Mouse (Mus musculus): Measurements from ENCODE around the gene Eif2b3.

Eif2b3 gene

DNA sequence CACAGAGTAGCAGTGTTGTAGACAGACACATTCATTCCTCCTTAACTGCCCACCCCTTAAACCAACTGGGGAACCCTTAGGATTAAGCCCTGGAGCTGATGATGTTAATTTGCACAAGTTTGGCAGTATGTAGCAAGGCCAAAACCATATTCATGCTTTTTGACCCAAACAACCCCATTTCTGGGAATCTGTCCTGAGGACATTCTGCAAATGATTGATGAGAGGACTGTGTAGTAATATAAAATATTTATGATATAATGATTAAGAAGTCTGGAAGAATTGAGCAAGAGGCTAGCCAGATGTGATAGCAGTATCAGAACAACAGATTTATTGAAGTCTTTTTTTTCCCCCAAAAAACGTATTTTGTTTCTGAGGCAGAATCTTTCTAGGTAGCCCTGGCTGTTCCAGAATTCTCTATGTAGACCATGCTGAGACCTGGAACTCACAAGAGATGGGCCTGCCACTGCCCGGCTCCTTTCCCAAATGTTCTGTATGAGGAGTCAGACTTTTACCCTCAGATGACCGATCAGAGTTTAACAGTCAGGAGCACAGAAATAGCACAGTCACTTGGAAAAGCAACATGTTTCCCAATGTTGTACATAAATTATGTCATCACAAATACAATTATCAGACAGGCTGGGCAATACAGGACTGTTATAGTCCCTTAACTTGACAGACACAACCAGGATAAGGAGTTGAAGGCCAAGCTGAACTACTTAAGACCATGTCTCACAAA lies 75.6 kb downstream of the Eif2b3 start:
- DNase-seq (ENCODE audit: low read depth, low spot score): peak; percentile 36

DNA sequence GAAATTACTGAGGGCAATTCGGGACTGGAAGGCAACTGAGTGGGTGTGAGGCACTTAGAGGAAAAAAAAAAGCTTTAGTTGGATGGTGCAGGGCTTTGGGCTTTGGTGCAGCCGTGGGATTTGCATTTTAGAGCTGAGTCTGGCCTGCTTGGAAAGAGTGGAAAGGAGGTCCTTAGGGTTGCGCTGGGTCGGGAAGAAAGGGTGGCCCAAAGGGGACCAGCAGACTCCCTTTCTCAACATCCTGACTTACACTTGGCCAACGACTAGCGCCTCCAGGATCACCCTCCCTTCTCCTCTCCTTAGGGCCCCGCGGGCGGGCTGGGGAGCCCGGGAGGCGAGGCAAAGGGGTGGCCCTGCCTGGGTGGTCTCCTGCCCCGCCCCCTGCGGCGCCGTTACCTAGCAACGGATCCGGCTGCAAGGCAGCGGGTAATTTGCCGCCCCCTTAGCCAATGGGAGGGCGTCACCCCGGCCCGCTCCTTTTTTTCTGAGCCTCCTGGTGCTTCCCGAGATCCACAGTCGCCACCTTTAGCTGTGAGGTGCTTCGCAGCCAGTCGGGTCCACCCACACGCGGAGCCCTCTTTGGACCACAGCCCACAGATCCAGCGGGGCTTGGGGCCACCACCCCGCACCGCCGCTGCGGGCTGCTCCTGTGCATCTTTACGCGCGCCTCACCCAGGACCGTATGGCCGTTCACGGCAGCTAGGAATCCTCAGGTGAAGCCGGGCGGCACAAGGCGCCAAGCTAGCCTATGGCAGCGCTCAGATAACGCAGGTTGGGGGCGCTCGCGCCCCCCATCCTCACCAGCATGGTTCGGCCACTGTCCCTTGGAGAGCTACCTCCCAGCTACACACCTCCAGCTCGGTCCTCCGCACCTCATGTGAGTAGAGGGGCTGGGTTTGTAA lies 76.6 kb downstream of the Eif2b3 start, which contains the start of gene Ptch2:
Ptch2 (plus strand) TSS at position 525 of the 902 bp plus-strand sequence.
- DNase-seq (ENCODE audit: low read depth, low spot score): peak; percentile 10

DNA sequence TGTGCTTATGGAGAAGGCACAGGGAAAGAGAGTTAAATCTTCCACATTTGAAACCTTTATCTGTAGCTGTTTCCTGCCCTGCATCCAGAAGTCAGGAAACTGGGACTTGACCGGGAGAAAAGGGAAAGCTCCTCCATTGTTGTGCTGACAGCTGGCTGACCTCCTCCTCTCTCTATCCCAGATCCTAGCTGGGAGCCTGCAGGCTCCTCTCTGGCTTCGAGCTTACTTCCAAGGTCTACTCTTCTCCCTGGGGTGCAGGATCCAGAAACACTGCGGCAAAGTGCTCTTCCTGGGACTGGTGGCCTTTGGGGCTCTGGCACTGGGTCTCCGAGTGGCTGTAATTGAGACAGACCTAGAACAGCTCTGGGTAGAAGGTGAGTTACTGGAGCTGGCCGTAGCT lies 77.5 kb downstream of the Eif2b3 start:
- no peak for DNase-seq (ENCODE audit: low read depth, low spot score)

DNA sequence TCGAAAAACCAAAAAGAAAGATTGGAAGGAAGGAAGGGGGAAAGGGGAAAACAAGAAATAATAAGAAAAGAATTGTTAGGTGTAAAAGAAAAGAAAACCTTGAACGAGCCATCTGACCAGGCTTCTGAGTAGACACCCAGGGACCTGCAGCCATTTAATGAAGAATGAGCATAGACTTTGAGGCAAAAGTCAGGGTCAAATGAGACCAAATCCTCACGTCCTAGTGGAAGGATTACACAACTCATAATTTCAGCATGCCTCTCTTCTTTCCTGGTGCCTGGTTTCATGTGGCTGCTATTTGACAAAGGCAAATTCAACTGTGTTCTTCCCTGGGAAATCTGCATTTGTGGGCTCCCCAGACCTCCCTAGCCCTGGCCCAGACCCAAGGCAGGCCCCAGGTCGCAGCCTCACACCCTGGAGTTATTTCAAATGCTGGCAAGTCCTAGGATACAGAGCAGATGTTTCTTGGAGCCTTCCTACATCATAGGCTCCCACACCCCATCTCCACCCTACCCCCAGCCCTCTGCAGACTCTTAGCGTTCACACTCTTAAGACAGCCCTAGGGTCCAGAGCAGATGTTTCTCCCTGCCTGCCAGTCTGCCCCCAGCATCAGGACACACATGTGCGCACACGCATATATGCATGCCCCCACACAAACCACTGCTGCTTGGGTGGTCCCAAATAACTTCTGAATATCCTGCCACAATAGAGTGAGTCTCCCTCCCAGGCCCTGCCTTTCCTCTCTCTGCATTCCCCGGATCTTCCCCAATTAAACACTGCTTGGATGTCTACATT lies 79.0 kb downstream of the Eif2b3 start:
- no peak for DNase-seq (ENCODE audit: low read depth, low spot score)

DNA sequence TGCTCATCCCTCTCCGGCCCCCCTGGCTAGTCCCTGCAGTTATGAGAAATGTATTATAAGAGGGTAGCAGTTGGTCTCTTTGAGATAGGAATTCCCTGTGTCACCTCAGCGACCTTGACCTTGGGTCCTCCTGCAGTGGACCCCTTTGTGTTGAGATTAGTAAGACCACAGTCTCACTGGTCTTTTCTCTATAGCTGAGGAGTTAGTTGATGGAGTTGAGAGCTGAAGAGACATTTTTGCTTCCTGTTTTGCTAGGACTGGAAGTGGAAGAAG lies 79.5 kb downstream of the Eif2b3 start:
- no peak for DNase-seq (ENCODE audit: low read depth, low spot score)

DNA sequence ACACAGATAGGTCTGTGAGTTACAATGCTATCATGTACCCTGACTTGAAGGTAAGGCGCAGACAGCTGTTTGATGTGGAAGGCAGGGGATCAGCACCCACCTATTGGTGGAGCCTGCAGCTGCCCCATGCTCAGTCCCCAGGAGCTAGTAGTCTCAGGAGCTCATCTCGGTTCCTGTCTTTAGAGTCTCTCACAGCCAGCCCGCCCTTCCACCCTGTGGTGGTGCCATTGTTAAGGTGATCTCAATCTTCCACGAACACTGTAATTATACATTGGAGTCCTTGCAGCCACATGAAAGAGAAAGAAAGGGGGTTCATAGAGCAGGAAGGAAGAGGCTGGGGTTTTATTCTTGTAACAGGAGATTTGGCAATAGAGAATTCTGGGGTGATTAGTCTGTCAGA lies 80.8 kb downstream of the Eif2b3 start:
- no peak for DNase-seq (ENCODE audit: low read depth, low spot score)

DNA sequence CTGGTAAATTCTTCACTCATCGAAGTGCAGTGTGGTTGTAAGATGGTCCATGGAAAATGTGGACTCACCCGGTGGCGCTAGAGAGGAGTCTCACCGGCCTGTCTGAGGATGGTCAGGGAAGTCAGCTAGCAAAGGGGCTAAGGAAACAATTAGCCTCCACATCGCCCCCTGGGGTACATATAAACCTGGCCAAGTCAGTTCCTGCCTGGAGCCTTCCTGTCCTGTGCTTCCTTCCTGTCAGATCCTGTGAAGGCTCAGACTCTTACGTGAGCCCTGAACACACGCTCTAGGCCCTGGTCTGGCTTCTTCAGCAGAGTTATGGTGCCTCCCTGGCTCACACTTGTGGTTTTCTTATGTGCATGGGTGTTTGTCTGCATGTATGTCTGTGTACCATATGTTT lies 82.0 kb downstream of the Eif2b3 start:
- peak; percentile 57 for DNase-seq (ENCODE audit: low read depth, low spot score)

DNA sequence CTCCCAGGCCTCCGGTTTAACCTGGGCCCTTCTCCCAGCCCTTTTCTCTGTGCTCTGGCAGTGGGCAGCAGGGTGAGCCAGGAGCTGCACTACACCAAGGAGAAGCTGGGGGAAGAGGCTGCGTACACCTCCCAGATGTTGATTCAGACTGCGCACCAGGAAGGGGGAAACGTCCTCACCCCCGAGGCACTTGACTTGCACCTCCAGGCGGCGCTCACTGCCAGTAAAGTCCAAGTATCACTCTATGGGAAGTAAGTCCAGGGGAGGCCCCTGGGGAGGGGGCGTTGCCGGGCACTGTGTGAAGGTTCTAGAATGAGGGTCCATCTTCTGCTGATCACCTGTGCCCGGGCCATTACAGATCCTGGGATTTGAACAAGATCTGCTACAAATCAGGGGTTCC lies 85.5 kb downstream of the Eif2b3 start:
- DNase-seq (ENCODE audit: low read depth, low spot score): no peak

DNA sequence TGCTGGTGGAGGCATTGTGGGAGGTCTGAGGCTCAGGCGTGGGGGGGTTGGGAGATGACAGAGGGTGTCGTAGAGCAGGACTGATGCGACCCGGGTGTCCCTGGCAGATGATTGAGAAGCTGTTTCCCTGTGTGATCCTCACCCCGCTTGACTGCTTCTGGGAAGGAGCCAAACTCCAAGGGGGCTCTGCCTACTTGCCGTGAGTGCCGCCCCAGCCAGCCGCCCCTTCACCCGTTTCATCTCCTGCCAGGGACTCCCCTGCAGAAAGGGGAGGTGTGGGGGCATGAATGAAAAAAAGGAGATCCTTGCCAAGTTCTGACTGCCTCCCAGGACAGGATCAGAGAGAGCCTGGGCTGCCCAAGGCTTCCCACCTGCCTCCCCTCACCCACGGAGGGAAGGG lies 85.9 kb downstream of the Eif2b3 start:
- DNase-seq (ENCODE audit: low read depth, low spot score): no peak

DNA sequence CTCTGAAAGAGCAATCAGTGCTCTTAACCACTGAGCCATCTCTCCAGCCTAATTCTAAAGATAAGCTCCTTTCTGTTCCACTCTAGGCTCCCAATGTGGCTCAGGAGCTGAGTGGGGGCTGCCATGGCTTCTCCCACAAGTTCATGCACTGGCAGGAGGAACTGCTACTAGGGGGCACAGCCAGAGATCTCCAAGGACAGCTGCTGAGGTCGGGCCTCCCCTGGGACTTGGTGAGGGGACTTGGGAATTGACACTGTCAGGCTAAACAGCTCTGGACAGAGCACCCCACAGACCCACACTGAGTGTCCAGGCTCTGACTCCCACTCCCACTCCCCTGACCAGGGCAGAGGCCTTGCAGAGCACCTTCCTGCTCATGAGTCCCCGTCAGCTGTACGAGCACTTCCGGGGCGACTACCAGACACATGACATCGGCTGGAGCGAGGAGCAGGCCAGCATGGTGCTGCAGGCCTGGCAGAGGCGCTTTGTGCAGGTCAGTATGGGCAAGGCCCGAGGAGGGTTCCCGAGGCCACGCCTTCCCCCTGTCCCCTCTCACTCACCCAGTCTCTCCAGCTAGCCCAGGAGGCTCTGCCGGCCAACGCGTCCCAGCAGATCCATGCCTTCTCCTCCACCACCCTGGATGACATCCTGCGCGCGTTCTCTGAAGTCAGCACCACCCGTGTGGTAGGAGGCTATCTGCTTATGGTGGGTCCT lies 88.8 kb downstream of the Eif2b3 start:
- no peak for DNase-seq (ENCODE audit: low read depth, low spot score)

DNA sequence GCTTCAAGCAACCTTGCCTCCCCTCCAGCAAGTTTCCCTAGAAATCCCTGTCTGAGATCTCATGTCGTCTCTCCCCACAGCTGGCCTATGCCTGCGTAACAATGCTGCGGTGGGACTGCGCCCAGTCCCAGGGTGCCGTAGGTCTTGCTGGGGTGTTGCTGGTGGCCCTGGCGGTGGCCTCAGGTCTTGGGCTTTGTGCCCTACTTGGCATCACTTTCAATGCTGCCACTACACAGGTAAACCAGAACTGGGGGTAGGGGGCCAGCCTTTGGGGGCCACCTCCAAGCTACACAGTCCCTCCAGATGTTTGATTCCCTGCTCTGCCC lies 89.3 kb downstream of the Eif2b3 start:
- no peak for DNase-seq (ENCODE audit: low read depth, low spot score)

DNA sequence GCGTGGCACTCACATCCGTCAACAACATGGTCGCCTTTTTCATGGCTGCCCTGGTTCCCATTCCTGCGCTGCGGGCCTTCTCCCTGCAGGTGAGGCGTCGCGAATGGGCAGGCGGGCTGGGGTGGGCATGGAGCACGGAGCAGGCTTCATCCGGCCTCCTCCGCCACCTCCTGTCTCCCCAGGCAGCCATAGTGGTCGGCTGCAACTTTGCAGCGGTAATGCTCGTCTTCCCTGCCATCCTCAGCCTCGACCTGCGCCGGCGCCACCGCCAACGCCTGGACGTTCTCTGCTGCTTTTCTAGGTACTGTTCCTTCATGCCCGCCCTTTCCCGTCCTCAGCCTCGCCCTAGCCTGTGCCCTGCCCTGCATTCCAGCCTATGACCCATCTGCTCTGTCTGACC lies 90.1 kb downstream of the Eif2b3 start:
- DNase-seq (ENCODE audit: low read depth, low spot score): no peak

DNA sequence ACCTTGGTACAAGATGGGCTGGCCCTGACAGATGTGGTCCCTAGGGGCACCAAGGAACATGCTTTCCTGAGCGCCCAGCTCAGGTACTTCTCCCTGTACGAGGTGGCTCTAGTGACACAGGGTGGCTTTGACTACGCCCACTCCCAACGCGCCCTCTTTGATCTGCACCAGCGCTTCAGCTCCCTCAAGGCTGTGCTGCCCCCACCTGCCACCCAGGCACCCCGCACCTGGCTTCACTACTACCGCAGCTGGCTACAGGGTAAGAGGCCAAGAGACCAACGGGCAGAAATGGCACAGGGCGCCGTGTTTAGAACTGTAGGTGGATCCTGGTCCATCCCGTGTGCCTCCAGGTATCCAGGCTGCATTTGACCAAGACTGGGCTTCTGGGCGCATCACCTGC lies 91.0 kb downstream of the Eif2b3 start:
- no peak for DNase-seq (ENCODE audit: low read depth, low spot score)

DNA sequence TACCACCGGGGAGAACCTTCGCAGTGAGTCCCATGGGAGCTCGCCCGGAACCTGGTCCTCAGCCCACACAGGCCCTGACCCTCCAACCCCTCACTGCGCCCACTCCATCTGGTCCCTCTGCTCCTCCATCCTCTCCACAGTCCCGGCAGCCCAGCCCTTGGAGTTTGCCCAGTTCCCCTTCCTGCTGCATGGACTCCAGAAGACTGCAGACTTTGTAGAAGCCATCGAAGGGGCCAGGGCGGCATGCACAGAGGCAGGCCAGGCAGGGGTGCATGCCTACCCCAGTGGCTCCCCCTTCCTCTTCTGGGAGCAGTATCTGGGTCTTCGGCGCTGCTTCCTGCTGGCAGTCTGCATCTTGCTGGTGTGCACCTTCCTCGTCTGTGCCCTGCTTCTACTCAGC lies 91.8 kb downstream of the Eif2b3 start:
- DNase-seq (ENCODE audit: low read depth, low spot score): no peak

DNA sequence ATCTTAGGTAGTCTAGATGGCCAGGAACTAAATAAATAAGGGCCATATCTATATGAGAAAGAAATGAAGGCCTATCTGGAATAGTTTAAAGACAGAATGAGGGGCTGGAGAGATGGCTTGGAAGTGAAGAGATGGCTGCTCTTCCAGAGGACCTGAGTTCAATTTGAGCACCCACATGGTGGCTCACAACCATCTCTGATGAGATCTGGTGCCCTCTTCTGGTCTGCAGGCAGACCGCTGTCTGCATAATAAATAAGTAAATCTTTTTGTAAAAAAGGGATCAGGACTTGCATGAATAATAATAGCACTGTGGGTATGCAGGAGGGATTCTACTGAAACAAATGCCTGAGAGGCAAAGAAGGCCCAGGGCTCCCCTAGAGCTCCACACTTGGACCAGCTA lies 94.0 kb downstream of the Eif2b3 start:
- DNase-seq (ENCODE audit: low read depth, low spot score): no peak

DNA sequence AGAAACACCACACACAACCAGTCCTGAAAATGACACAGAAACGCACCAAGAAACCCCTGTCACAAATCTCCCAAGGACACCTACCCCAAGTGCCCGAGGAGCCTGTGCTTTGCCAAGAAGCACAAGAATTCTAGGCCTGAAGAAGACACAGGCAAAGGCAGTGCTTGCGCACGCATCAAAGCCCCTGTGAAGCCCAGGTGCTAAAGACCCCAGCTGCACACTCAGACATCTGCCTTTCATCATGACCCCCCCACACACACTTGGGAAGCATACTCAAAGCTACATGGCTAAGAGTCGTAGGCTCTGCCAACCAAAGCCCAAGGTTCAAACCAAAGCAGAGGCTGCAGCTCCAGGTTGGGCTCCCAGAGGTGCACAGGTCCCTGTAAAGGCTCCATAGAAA lies 96.4 kb downstream of the Eif2b3 start:
- no peak for DNase-seq (ENCODE audit: low read depth, low spot score)

DNA sequence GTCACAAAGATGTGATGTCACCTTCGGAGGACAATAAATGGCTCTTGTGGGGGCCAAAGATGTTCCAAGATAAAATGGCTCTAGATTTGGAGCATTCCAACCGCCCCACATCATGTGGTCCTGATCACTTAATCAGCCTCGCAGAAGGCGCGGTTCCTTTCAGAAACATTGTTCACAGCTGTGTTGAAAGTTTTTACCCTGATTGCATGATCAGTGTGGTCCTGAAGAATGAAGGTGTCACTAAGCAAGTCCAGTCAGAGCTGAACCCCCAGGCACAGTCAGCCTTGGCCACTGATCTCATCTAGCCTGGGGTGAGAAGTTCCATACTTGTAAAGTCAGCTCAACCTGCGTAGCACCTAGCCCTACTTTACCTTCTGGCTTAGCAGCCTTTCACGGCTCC lies 98.7 kb downstream of the Eif2b3 start:
- no peak for DNase-seq (ENCODE audit: low read depth, low spot score)

DNA sequence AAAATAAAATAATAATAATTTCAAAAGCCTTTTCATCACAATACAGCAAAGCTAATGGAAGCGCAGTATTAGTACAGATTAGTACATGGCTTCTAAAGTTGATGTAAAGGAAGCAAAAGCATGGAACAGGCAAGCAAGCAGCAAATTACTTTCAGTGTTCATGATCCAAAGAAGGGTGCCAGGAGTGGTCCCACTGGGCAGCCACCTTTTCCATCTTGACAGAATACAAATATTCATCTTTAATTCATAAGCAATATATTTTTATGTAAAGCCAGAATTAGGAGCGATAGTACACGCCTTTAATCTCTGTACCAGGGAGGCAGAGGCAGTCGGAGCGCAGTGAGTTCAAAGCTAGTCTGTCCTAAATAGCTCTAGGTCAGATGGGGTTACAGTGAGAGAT lies 100.4 kb downstream of the Eif2b3 start:
- DNase-seq (ENCODE audit: low read depth, low spot score): no peak

DNA sequence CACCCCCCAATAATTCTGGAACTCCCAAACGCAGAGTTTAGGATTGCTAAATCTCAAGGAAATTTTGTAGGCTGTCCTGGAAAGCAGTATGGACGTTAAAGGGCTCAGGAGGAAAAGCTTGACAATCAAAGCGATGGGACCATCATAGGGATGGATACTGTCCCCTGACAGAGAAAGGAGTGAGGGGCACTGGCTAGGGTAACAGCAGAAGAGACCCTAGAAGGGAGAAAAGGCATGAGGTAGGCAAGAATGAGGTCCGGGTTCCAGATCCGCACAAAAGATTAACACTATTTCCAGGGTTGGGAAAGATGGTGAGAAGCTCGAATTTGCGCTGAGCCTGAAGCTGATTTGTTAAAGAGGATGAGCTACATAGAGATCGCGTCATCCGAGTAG lies 100.8 kb downstream of the Eif2b3 start:
- DNase-seq (ENCODE audit: low read depth, low spot score): no peak

DNA sequence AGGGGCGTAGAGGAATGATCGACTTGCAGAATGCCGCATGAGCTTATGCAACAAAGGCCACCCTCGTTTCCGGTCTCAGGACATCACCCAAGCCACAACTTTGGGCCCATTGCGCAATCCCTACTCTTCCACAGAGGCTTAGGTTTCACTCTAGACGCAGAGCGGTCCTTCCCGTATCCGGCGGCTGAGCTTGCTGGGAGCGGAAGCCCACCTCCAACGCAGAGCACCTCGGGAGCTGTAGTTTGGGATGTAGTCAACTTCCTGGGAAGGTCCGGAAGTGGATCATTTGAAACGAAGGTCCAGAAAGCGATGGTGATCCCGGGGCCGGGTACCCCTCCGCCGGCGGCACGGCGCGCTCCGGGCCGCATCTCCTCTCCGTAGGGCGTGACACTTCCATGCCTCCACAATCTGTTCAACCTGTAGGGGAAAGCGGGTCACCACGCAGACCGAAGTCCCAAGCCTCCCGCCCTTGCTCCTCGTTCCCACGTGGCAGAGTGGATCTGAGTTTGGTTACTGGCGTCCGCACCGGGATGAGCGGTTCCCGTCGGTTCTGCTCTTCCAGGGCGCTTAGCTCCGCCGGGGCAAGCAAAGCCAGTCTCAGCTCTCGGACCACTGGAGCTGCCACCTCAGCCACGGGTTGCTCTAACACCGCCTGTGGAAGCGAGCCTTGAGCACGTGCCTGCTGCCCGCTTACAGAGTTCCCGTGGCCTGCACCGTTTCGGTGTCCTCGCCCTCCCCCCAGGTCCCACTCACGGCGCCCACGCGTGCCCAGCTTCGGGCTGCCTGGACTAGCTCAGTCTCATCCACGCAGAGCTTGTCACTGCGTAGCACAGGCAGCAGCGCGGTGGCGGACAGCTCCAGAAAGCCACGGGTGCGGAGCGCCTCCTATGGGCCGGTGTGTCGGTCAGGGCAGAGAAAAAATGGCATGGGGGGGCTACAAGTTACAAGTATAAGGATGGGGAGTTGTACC lies 101.5 kb downstream of the Eif2b3 start:
- peak; percentile 100 for DNase-seq (ENCODE audit: low read depth, low spot score)

DNA sequence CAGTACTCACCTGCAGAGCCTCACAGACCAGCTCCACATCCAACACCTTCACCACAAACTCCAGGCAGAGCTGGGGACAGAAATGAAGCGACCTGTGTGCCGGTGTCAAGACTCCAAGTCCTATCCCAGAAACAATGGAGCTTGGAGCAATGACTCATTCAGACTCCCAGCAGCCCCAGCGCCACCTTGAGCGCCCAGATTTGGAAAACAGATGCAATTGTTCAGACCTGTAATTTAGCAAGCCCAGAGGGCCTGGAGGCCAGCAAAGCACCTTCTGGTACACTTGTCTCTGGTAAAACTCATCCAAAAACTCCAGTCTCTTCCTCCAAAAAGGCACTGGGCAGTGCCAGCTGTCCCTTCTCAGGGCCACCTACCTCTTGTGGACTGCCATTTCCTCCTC lies 103.0 kb downstream of the Eif2b3 start:
- DNase-seq (ENCODE audit: low read depth, low spot score): no peak
